27 mouse cellular contexts compared by ENCODE assay signal in the genomic region with DNA sequence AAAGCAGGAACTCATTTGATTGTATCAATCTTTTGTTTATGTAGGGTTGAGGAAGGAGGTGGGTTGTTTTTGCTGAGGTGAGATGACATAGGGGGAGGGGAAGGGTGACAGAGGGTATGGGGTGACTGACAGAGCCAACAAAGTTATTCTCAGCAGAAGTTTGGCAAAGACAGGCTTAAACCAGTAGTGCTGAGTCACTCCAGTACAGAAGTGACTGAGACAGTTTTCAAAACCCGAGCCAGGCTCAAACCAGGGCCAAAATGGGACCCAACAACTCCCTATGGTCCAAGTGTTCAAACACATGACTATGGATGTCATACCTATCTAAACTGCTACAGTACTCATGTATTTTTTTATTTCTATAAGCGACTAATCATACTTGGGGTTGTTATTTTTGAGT. TPM values are rescaled to one million over a fixed set of nuclear protein-coding genes. Genes with fewer than 3 reads are reported as not detected.
DNase-seq lines count a peak whose midpoint lies in the region; ATAC-seq and TF ChIP-seq lines count a peak whose summit lies in the region.
"Had no signal": no experiment of that assay in that cellular context is flagged by ENCODE, and none has a peak within 500 bp of the region (broad histone marks: within the 10 kb centered on the region; RNA-seq: fewer than 3 reads in every experiment).

No protein-coding gene starts in this region.

- no peak overlapping the region for H3K9ac ChIP-seq in liver, adult 2 months (ENCODE audit: low read depth, low read length)
- H3K9ac ChIP-seq in liver, postnatal 0 days (replicated peaks), result no peak overlapping the region
- no peak overlapping the region for H3K9ac ChIP-seq in MEL (ENCODE audit: control insufficient read depth, low read depth, low read length, poor library complexity, severe bottlenecking)
- H3K9ac ChIP-seq: embryonic facial prominence, embryonic 12.5 days; embryonic facial prominence, embryonic 15.5 days; forebrain, postnatal 0 days; heart, embryonic 13.5 days; hindbrain, embryonic 13.5 days; intestine, embryonic 15.5 days had no signal

- no peak for TF ChIP-seq POLR2A in liver, adult 2 months (IDR thresholded peaks at IDR 0.05; ENCODE audit: extremely low read depth, insufficient read depth, low read length)
- TF ChIP-seq POLR2A in MEL (IDR thresholded peaks at IDR 0.05; ENCODE audit: control insufficient read depth in 1 of 2, insufficient read depth in 1 of 2, low read depth in 1 of 2, low read length in 2 of 2, poor library complexity in 1 of 2), result no peak

- no peak overlapping the region for H3K4me2 ChIP-seq in liver, postnatal 0 days (ENCODE audit: low read depth, low read length)
- H3K4me2 ChIP-seq: embryonic facial prominence, embryonic 12.5 days; embryonic facial prominence, embryonic 15.5 days; heart, embryonic 13.5 days; hindbrain, embryonic 13.5 days; intestine, embryonic 15.5 days had no signal

- 49% methylated on average over 2 of the region's 2 CpGs for WGBS in liver, adult 2 months
- 37% methylated on average over 2 of the region's 2 CpGs for WGBS in liver, postnatal 0 days (ENCODE audit: insufficient replicate concordance)

- no peak for ATAC-seq in liver, postnatal 0 days
- 0 out of 2 replicates have a peak, but pooled peaks have one; percentile 33 for ATAC-seq in neutrophil, adult 5-6 weeks (ENCODE audit: extremely low read depth, insufficient number of reproducible peaks, low FRiP score, poor library complexity, severe bottlenecking)
- ATAC-seq: forebrain, embryonic 14.5 days; forebrain, postnatal 0 days; hindbrain, embryonic 16.5 days; intestine, embryonic 15.5 days; Patski had no signal

- no peak for TF ChIP-seq EP300 in liver, postnatal 0 days (IDR thresholded peaks at IDR 0.05; ENCODE audit: low read depth)
- peak in 1 of 2 experiments; percentile 22; a peak in 1 of 4 replicates for TF ChIP-seq EP300 in MEL (IDR thresholded peaks at IDR 0.05; ENCODE audit: low read depth in 1 of 2, low read length in 2 of 2)

- no peak overlapping the region for H3K4me3 ChIP-seq in liver, adult 2 months (ENCODE audit: insufficient read depth, low read depth, low read length)
- no peak overlapping the region for H3K4me3 ChIP-seq in liver, postnatal 0 days (ENCODE audit: low read depth, low read length)
- no peak overlapping the region for H3K4me3 ChIP-seq in MEL (ENCODE audit: control insufficient read depth in 1 of 2, insufficient read depth in 1 of 2, low read depth in 2 of 2, low read length in 2 of 2)
- H3K4me3 ChIP-seq: embryonic facial prominence, embryonic 12.5 days; embryonic facial prominence, embryonic 15.5 days; gastrocnemius, adult 2 months; heart, embryonic 13.5 days; hindbrain, embryonic 10.5 days; hindbrain, embryonic 13.5 days; intestine, embryonic 15.5 days had no signal

- no peaks in the 10 kb centered on the region for H3K27me3 ChIP-seq in liver, adult 2 months (ENCODE audit: control insufficient read depth, insufficient read depth, low read length)
- no peaks in the 10 kb centered on the region for H3K27me3 ChIP-seq in liver, postnatal 0 days (ENCODE audit: insufficient read depth, low read length)
- H3K27me3 ChIP-seq in MEL (ENCODE audit: control insufficient read depth in 1 of 2, insufficient read depth in 2 of 2, low read length in 2 of 2), result no peaks in the 10 kb centered on the region
- H3K27me3 ChIP-seq: embryonic facial prominence, embryonic 12.5 days; embryonic facial prominence, embryonic 15.5 days; heart, embryonic 13.5 days; hindbrain, embryonic 13.5 days; intestine, embryonic 15.5 days; Patski had no signal

- no peaks in the 10 kb centered on the region for H3K9me3 ChIP-seq in liver, postnatal 0 days (ENCODE audit: low read length)
- H3K9me3 ChIP-seq in MEL (replicated peaks; ENCODE audit: insufficient read depth, low read length), result no peaks in the 10 kb centered on the region
- H3K9me3 ChIP-seq: embryonic facial prominence, embryonic 12.5 days; embryonic facial prominence, embryonic 15.5 days; G1E; heart, embryonic 13.5 days; hindbrain, embryonic 10.5 days; hindbrain, embryonic 13.5 days; intestine, embryonic 15.5 days had no signal

- H3K79me2 ChIP-seq in liver, adult 2 months (ENCODE audit: control insufficient read depth, insufficient read depth, low read length), result no peaks in the 10 kb centered on the region
- no peaks in the 10 kb centered on the region for H3K79me2 ChIP-seq in MEL (ENCODE audit: control insufficient read depth, insufficient read depth, low read length, poor library complexity)

- H3K27ac ChIP-seq in liver, adult 2 months (replicated peaks; ENCODE audit: insufficient read depth, low read depth, low read length), result no peak overlapping the region
- H3K27ac ChIP-seq in liver, postnatal 0 days (ENCODE audit: low read depth), result no peak overlapping the region
- H3K27ac ChIP-seq in MEL (ENCODE audit: control insufficient read depth, low read depth, low read length), result no peak overlapping the region
- H3K27ac ChIP-seq: embryonic facial prominence, embryonic 12.5 days; embryonic facial prominence, embryonic 15.5 days; gastrocnemius, adult 2 months; heart, embryonic 13.5 days; hindbrain, embryonic 10.5 days; hindbrain, embryonic 13.5 days; intestine, embryonic 15.5 days had no signal

- H3K4me1 ChIP-seq in liver, adult 2 months (ENCODE audit: control insufficient read depth, insufficient read depth, low read length), result no peaks in the 10 kb centered on the region
- no peaks in the 10 kb centered on the region for H3K4me1 ChIP-seq in liver, postnatal 0 days (ENCODE audit: insufficient read depth)
- H3K4me1 ChIP-seq in MEL (ENCODE audit: control insufficient read depth in 1 of 2, insufficient read depth in 2 of 2, low read length in 2 of 2), result 0 out of 4 replicates have a peak, but pooled peaks cover 0 to 3% of the 10 kb centered on the region in 2 experiments
- H3K4me1 ChIP-seq: embryonic facial prominence, embryonic 12.5 days; embryonic facial prominence, embryonic 15.5 days; heart, embryonic 13.5 days; hindbrain, embryonic 10.5 days; hindbrain, embryonic 13.5 days; intestine, embryonic 15.5 days had no signal

- no peak for TF ChIP-seq CTCF in liver, adult 2 months (IDR thresholded peaks at IDR 0.05; ENCODE audit: low read depth, low read length)
- no peak for TF ChIP-seq CTCF in liver, postnatal 0 days (IDR thresholded peaks at IDR 0.05; ENCODE audit: low read depth)
- TF ChIP-seq CTCF in MEL (IDR thresholded peaks at IDR 0.05 in 2 of 3, conservative IDR thresholded peaks at IDR 0.05 in 1 of 3; ENCODE audit: control insufficient read depth in 1 of 3, insufficient read depth in 1 of 3, low read depth in 2 of 3, low read length in 3 of 3, poor library complexity in 1 of 3, severe bottlenecking in 1 of 3), result no peak

- no peak for TF ChIP-seq RAD21 in MEL (IDR thresholded peaks at IDR 0.05; ENCODE audit: low read depth, low read length)

- H3K36me3 ChIP-seq in liver, adult 2 months (ENCODE audit: control insufficient read depth, insufficient read depth, low read length), result no peaks in the 10 kb centered on the region
- H3K36me3 ChIP-seq in liver, postnatal 0 days (replicated peaks; ENCODE audit: insufficient read depth, low read length), result no peaks in the 10 kb centered on the region
- no peaks in the 10 kb centered on the region for H3K36me3 ChIP-seq in MEL (ENCODE audit: control insufficient read depth in 1 of 2, insufficient read depth in 2 of 2, low read length in 2 of 2)
- H3K36me3 ChIP-seq: embryonic facial prominence, embryonic 12.5 days; embryonic facial prominence, embryonic 15.5 days; G1E; heart, embryonic 13.5 days; hindbrain, embryonic 10.5 days; hindbrain, embryonic 13.5 days; intestine, embryonic 15.5 days had no signal

- DNase-seq in liver, adult 2 months (ENCODE audit: extremely low read depth, low read depth, low spot score), result peak; percentile 6
- DNase-seq in liver, postnatal 0 days, result no peak
- peak; percentile 40 for DNase-seq in MEL (ENCODE audit: low read depth, low spot score)
- no peak for DNase-seq in ovary, postnatal 14 days (ENCODE audit: low spot score)
- DNase-seq in embryo, embryonic 9.5 days (ENCODE audit: extremely low spot score), result no peak
- DNase-seq: adrenal gland, postnatal 10 days; adrenal gland, postnatal 36 days; B cell, adult 2 months; cerebellum, adult 18-20 months; cerebellum, adult 9-10 months; cerebellum, postnatal 14 days; forebrain, postnatal 0 days; gastrocnemius, adult 2 months; gastrocnemius, postnatal 14 days; heart, adult 11 months; kidney, adult 11 months had no signal

TF ChIP-seq in MEL, 35 proteins besides CTCF, POLR2A, EP300 and RAD21:
- TF ChIP-seq E2F4 (IDR thresholded peaks at IDR 0.05; ENCODE audit: borderline replicate concordance, low read depth, low read length) (no peak), NELFE (IDR thresholded peaks at IDR 0.05; ENCODE audit: low read depth, low read length) (no peak), ZNF384 (IDR thresholded peaks at IDR 0.05; ENCODE audit: low read depth, low read length) (no peak), GABPA (IDR thresholded peaks at IDR 0.05; ENCODE audit: low read depth, low read length) (peak; percentile 53; the same call in 1 of the 2 replicates), MAZ (IDR thresholded peaks at IDR 0.05; ENCODE audit: low read depth, low read length) (no peak), SMC3 (IDR thresholded peaks at IDR 0.05; ENCODE audit: low read depth, low read length) (no peak), MYB (IDR thresholded peaks at IDR 0.05; ENCODE audit: low read depth, low read length) (no peak)

RNA-seq across cellular contexts. Expression of gene Hnmt, which starts 52.4 kb away (rescaled TPM):
- 27.7 and 46.7 TPM in 2 replicates for total RNA-seq in liver, adult 2 months (2014; rRNA removed)
- polyA plus RNA-seq in liver, adult 2 months (2012; rRNA removed), result 2.3 and 3.0 TPM in 2 replicates
- 0.80 and 0.90 TPM in 2 replicates for polyA plus RNA-seq in liver, postnatal 0 days (2015; fragmentation: Nextera tagmentation; extraction: Ambion mirVana)
- 6.0 and 7.0 TPM in 2 replicates for total RNA-seq in MEL (2012; rRNA removed)
- 1 to 10 TPM in 1 of 2 experiments, not detected in 1; 3.0 TPM for polyA plus RNA-seq in MEL (2012; ENCODE audit: insufficient read depth in 1 of 2, insufficient read length in 2 of 2, low read depth in 1 of 2, low replicate concordance in 2 of 2, missing spikeins in 1 of 2)
- total RNA-seq in neutrophil, adult 5-6 weeks (2017), result 50.7 and 62.1 TPM in 2 replicates
- total RNA-seq: G1E had no signal
- polyA plus RNA-seq: G1E had no signal

Comparison
In these comparisons a context has a peak if more than half of its experiments do, and no peak if none do; other contexts are left out.
1. DNase-seq: peak in liver, adult 2 months (single experiment) and MEL (single experiment); none in liver, postnatal 0 days (single experiment), ovary, postnatal 14 days (single experiment) and embryo, embryonic 9.5 days (single experiment).